Mouse (Mus musculus): ENCODE results near the gene Gm12695.

- TF ChIP-seq CTCF (IDR thresholded peaks at IDR 0.05; ENCODE audit: low read depth) = peak; percentile 84
- no peak for TF ChIP-seq EP300 (optimal IDR thresholded peaks at IDR 0.05)
Measured at GRCm38 (mm10) chr4:96683474-96683873, 101.5 kb downstream of the Gm12695 start.

Measured in stomach, postnatal 0 days (tissue).